Mouse (Mus musculus) gastrocnemius, postnatal 14 days (tissue): ENCODE data around the gene Naxd. TPM values are rescaled to one million over a fixed set of nuclear protein-coding genes. Genes with fewer than 3 reads are reported as not detected.

Experiments used
- DNase-seq: peaks from one replicate; pipeline ENCODE4 v3.0.0; 2021; ENCODE audit warnings: mixed read lengths
- intact Hi-C: fragments of 180-260 bp; cut with DNase I; formaldehyde crosslinking; loops from one replicate; pipeline ENCODE4 v1.15.1; 2025; ENCODE audit warnings: low total_unique reads
- total RNA-seq, 2 experiments: library from RNA; stranded (reverse); gene quantifications; 2 replicates each; pipeline ENCODE4 v1.2.3; 2021

The Naxd gene
- total RNA-seq, 2 experiments from 2014 or later = 23.4 to 27.3 TPM

GRCm38 (mm10) chr8:11503476-11504232 lies 6.3 kb downstream of the Naxd start:
- no peak for DNase-seq
- intact Hi-C loops = no loop called here

GRCm38 (mm10) chr8:11506074-11506473 lies 8.8 kb downstream of the Naxd start:
- no peak for DNase-seq
- intact Hi-C loops = loop anchor here (5.0 kb wide), 1 partner anchor 41 kb away; no protein-coding TSS in a partner anchor

GRCm38 (mm10) chr8:11506802-11507201 lies 9.5 kb downstream of the Naxd start:
- intact Hi-C loops = loop anchor here (5.0 kb wide), 1 partner anchor 40 kb away; no protein-coding TSS in a partner anchor
- DNase-seq = peak; percentile 50

DNA sequence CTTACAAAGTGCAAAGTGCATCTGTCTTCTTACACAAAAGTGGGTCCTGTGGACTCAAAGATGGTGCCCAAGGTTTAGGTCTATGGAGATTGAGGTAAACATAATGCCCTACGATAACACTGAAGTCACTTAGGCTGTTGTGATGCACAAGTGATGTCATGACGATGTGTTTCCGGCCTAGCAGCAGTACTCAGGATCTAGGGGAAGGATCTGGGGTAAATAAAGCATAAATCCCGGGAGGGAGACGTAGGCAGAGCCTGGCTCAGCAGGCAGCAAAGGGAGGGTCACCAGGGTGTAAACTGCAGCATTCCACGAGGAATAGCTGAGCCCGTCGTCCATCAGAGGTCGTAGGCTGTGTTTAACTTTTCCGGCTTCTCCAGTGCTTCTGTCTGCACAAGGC lies 11.6 kb downstream of the Naxd start:
- no peak for DNase-seq
- intact Hi-C loops = loop anchor here (5.0 kb wide), 1 partner anchor 38 kb away; no protein-coding TSS in a partner anchor

DNA sequence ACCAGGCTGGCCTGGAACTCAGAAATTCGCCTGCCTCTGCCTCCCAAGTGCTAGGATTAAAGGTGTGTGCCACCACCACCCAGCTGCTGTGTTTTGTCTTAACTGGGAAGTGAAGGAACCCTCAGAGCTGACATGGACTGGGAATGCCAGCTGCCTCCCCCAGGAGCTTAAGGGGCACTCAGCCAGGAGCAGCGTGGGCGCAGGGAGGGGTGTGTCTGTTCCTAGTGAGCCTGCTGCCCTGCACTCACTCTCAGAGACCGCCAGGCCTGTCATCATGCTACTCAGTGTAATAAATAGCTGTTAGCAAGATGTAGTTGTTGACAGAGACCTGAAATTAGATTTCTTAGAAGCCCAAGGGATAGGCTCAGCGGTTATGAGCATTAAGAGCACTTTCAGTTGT lies 13.7 kb downstream of the Naxd start:
- DNase-seq = no peak
- intact Hi-C loops = no loop called here

DNA sequence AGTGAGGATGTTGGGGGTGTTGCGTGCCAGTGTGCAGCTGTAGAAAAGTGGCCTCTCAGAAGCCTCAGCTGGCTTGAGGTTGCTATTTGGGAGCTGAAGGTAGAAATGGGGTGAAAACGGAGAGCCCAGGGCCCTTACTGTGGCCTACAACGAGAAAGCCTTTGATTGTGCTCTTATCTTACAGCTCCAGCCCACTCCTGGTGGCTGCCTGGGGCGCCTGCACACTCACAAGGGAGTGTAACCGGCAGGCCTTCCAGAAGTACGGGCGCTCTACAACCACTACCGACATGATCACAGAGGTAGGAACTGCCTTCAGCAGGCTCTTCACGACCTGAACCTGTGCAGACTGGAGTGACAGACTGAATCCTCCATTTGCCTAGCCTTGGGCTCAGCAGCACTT lies 15.4 kb downstream of the Naxd start:
- intact Hi-C loops = no loop called here
- no peak for DNase-seq

- intact Hi-C loops = no loop called here
- no peak for DNase-seq
Measured at GRCm38 (mm10) chr8:11513247-11513646, 15.9 kb downstream of the Naxd start.

DNA sequence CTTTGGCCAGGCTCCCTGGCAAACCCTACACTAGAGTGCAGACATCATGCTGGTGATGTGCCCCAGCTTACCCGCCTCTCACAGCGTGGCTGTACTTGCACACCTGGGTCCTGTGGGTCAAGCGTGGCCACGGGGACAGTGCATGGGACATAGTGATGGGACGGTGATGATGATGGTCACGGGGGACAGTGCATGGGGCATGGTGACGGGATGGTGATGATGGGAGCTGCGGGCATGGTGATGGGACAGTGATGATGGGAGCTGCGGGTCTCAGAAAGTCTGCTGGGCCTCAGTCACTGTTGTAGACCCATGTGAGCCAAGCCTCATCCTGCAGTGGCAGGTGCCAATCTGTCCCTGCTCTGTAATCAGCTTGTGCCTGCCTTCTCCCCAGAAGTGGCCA lies 19.0 kb downstream of the Naxd start:
- intact Hi-C loops = no loop called here
- no peak for DNase-seq

DNA sequence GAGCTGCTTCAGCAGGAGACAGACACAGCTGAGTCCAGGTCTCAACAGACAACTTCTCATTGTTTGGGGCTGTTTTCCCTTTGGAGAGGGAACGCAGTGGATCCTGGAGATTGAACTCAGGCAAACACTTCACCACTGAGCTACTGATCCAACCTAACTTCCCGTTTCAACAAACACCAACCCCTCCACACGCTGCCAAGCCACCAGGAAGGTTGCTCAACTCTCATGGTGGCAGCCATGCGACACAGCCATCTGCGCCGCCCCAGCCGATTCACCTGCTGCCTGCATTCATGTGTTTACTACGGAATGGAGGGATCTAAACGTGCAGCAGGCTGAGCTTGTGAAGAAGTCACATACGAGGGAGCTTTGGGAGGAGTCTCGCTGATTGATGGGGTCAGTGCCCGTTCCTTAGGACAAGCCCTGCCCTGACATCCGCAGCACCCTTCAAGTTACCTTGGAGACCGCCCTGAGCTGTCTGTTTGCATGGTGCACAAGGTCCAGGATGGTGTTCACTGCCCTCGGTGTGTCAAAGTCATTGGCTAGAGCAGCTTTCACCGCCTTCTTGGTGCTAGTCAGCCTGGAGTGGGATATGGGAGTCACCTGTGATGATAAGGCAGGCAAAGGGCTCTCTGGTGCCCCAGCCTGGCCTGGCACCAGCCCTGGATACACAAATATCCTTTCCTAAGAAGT lies 20.2 kb downstream of the Naxd start:
- DNase-seq = no peak
- intact Hi-C loops = no loop called here

- no peak for DNase-seq
- intact Hi-C loops = no loop called here
Measured at GRCm38 (mm10) chr8:11518056-11518396, 20.7 kb downstream of the Naxd start.

DNA sequence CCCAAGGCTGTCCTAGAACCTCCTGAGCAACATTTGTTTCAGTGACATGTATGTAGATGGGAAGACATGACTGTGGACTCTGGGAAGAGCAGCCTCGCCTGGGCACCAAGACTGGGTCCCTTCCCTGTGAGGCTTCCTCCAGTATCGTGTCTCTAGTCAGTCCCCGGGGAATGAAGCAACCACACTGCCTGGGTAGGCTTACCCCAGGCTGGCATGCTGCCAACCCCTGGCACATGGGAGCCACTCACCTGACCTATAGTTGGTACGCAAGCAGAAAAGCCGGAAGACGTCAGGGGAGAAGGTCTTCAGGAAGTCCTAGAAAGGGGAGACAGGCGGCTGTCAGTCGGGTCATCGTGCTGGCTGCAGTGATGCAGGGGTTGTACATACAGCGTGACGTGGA lies 21.4 kb downstream of the Naxd start:
- no peak for DNase-seq
- intact Hi-C loops = no loop called here

GRCm38 (mm10) chr8:11523331-11523730 lies 26.0 kb downstream of the Naxd start:
- intact Hi-C loops = no loop called here
- no peak for DNase-seq

DNA sequence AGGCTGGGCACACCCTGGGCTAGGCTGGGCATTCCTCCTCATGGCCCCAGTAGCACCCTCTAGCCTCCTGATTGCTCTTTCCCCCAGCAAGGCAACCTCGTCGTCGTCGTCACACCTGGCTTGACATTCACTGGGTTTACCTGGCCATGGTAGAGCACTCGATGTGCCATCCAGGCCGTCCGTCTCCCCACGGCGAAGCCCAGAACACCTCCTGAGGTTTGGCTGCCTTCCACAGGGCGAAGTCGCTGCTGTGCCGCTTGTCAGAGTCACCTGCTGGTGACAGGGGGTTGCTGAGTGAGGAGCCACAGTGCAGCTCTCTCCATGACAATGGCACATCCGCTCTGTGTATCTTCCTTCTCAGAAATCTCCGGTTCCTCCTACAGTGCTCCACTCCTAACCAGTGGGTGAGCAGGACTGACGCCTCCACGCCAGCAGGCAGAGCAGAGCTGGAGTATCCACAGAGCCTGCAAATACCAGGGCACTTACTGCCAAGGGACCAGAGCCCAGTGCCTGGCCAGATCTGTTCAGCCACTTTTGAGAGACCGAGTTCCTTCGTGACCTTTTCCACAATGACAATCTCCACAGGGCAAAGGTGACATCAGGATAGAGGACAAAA lies 33.0 kb downstream of the Naxd start:
- no peak for DNase-seq
- intact Hi-C loops = no loop called here

DNA sequence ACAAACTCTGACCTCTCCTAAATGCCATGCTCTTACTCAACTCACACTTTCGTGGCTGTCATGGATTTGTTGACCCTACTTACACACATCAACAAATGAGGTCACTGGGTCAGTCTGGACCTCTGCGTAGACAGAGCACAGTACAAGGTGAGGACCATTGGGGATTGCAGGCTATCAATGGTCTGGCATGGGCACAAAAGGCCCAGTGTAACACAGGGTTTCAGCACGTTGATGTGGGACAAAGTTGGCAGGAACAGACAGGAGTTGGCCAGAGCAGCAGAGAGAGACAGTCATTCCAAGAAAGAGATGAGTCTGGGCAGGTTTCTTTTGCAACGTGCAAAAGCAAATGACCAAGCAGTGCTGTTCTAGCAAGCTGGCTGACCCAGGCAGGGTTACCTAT lies 33.5 kb downstream of the Naxd start:
- intact Hi-C loops = no loop called here
- no peak for DNase-seq

DNA sequence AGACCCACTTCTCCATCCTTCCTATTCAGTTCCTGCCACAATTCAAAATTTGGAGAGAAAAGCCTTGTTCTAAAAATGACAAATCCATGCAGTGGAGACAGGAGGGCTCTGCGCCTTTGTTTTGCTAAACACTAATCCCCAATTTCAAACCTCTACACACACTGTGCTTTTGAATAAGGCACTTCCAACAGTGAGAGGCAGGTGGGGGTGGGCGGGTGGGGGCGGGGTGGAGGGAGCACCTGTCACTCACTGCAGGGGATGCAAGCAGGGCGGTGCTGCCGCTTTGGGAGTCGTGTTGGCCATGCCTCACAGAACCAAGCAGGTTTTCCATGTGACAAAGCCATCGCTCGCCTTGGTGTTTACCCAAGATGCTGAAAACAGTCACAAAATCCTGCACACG lies 37.2 kb downstream of the Naxd start:
- intact Hi-C loops = no loop called here
- no peak for DNase-seq

- no peak for DNase-seq
- intact Hi-C loops = no loop called here
Measured at GRCm38 (mm10) chr8:11539049-11539448, 41.7 kb downstream of the Naxd start.

DNA sequence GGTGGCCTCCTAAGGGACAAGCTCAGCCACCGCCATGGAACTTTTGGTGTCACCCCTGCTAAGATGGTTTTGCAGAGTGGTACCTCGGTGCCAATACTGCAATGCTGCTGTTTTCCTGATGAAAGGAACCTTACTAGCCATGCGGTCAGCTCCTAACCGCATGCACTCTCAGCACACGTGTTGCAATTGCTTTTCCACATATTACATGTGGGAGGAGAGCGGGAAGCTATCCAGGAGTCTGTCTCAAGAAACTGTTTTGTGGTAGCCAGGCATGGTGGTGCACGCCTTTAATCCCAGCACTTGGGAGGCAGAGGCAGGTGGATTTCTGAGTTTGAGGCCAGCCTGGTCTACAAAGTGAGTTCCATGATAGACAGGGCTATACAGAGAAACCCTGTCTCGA lies 42.9 kb downstream of the Naxd start:
- intact Hi-C loops = no loop called here
- DNase-seq = no peak

DNA sequence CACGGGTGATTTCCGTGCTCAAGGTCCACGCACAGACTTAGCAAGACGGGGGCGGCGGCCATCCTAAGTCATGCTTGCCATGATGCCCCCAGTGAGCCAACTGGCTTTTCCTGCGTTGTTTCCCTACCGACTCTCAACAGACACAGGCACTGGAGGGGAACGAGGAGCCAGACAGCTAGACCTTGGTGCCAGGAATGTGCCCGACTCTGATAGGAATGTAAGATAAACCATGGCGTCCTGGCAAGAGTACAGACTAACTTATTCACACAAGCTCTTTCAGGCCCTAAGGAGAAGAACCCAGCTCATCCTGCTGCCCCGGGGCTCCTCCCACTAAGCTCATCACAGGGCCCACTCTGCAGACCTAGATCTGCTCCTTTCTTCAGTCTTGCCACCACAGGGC lies 44.7 kb downstream of the Naxd start:
- no peak for DNase-seq

GRCm38 (mm10) chr8:11542866-11543265 lies 45.6 kb downstream of the Naxd start:
- no peak for DNase-seq
- intact Hi-C loops = no loop called here

More for the DNA sequence above, 44.7 kb downstream of the Naxd start:
- intact Hi-C loops = no loop called here

DNA sequence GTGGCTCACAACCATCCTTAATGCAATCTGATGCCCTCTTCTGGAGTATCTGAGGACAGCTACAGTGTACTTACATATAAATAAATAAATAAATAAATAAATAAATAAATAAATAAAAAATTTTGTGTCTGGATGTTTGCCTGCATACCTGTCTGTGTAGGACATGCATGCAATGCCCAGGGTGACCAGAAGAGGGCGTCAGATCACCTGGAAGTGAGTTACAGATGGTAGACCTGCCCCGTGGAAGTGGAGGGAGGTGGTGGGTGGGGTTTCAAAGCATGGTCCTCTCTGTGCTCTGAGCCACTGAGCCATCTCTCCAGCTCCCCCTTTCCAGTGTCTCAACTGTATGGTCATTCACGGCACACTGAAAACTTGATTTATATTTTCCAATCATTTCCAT lies 47.1 kb downstream of the Naxd start:
- intact Hi-C loops = no loop called here
- DNase-seq = peak; percentile 41

- intact Hi-C loops = loop anchor here (5.0 kb wide), 3 partner anchors 40 to 155 kb away; partner anchors contain the start of gene 1700016D06Rik
- DNase-seq = no peak
Measured at GRCm38 (mm10) chr8:11547063-11547462, 49.8 kb downstream of the Naxd start.
